Mouse (Mus musculus): ENCODE measurements around the gene Olfr1359. TPM values are rescaled to one million over a fixed set of nuclear protein-coding genes. Genes with fewer than 3 reads are reported as not detected.
"Not testable (repeated sequence)": the region's sequence is repeated elsewhere in the genome, so short reads cannot be mapped to it uniquely, and the experiment has no call there.

The Olfr1359 gene
- polyA plus RNA-seq, 1 experiment from 2014 or later = not detected

GRCm38 (mm10) chr13:21716540-21717391 lies 18.9 kb downstream of the Olfr1359 start:
- Histone ChIP-seq H3K4me3 (peak overlapping the region; percentile 50), H3K9ac (peak overlapping the region; percentile 79)
- not testable (repeated sequence) for ATAC-seq (ENCODE audit: insufficient number of reproducible peaks, insufficient read depth, low FRiP score, low TSS enrichment, low read depth)

GRCm38 (mm10) chr13:21717397-21718357 lies 19.8 kb downstream of the Olfr1359 start, which contains the start of gene Hist1h3h:
TSS of gene Hist1h3h (plus strand) at chr13:21717659.
- H3K4me3 ChIP-seq = peak within 1 kb of the TSS; percentile 50
- peak within 1 kb of the TSS; percentile 96 for H3K27ac ChIP-seq
- not testable (repeated sequence) for H3K9me3 ChIP-seq, H3K27me3 ChIP-seq, H3K36me3 ChIP-seq
- ATAC-seq (ENCODE audit: insufficient number of reproducible peaks, insufficient read depth, low FRiP score, low TSS enrichment, low read depth) = peak; percentile 33; the same call in 1 of the 2 replicates
- H3K9ac ChIP-seq = peak within 1 kb of the TSS; percentile 79
- peak within 1 kb of the TSS; percentile 85 for H3K4me2 ChIP-seq
- H3K4me1 ChIP-seq = peaks cover 37% of the 10 kb centered on the region
- under 1% methylated on average over 29 of the region's 56 CpGs for WGBS

More at GRCm38 (mm10) chr13:21716540-21717391, 18.9 kb downstream of the Olfr1359 start:
- not testable (repeated sequence) for H3K36me3 ChIP-seq, H3K9me3 ChIP-seq, H3K27me3 ChIP-seq
- peak overlapping the region; percentile 85 for H3K4me2 ChIP-seq
- under 1% methylated on average over 13 of the region's 38 CpGs for WGBS
- peaks cover 33% of the 10 kb centered on the region for H3K4me1 ChIP-seq
- peak overlapping the region; percentile 96 for H3K27ac ChIP-seq

- no peaks in the 10 kb centered on the region for H3K27me3 ChIP-seq
- peak overlapping the region; percentile 85 for H3K4me2 ChIP-seq
- 50% methylated on average over 4 of the region's 4 CpGs for WGBS
- H3K9ac ChIP-seq = peak overlapping the region; percentile 79
- H3K4me3 ChIP-seq = peak overlapping the region; percentile 50
- no peaks in the 10 kb centered on the region for H3K9me3 ChIP-seq
- H3K27ac ChIP-seq = peak overlapping the region; percentile 92
- no peaks in the 10 kb centered on the region for H3K36me3 ChIP-seq
- ATAC-seq (ENCODE audit: insufficient number of reproducible peaks, insufficient read depth, low FRiP score, low TSS enrichment, low read depth) = no peak
- peaks cover 38% of the 10 kb centered on the region for H3K4me1 ChIP-seq
Measured at GRCm38 (mm10) chr13:21718381-21719080, 20.6 kb downstream of the Olfr1359 start.

GRCm38 (mm10) chr13:21721107-21721756 lies 23.3 kb downstream of the Olfr1359 start:
- H3K4me2 ChIP-seq = peak overlapping the region; percentile 64
- peaks cover 31% of the 10 kb centered on the region for H3K4me1 ChIP-seq
- not testable (repeated sequence) for H3K9me3 ChIP-seq, H3K36me3 ChIP-seq, H3K27me3 ChIP-seq
- H3K27ac ChIP-seq = peak overlapping the region; percentile 88
- peak overlapping the region; percentile 45 for H3K4me3 ChIP-seq
- WGBS = 1% methylated on average over 21 of the region's 44 CpGs
- H3K9ac ChIP-seq = peak overlapping the region; percentile 73
- 0 out of 2 replicates have a peak, but pooled peaks have one; percentile 0 for ATAC-seq (ENCODE audit: insufficient number of reproducible peaks, insufficient read depth, low FRiP score, low TSS enrichment, low read depth)

GRCm38 (mm10) chr13:21721757-21722372 lies 24.0 kb downstream of the Olfr1359 start, which contains the start of gene Hist1h2bm:
TSS of gene Hist1h2bm (plus strand) at chr13:21722044.
- Histone ChIP-seq H3K4me3 (peak within 1 kb of the TSS; percentile 45), H3K9ac (peak within 1 kb of the TSS; percentile 73), H3K4me2 (peak within 1 kb of the TSS; percentile 64), H3K27ac (peak within 1 kb of the TSS; percentile 92), H3K4me1 (peaks cover 31% of the 10 kb centered on the region)
- WGBS = under 1% methylated on average over 37 of the region's 37 CpGs
- not testable (repeated sequence) for H3K9me3 ChIP-seq, H3K27me3 ChIP-seq, H3K36me3 ChIP-seq
- peak; percentile 96 for ATAC-seq (ENCODE audit: insufficient number of reproducible peaks, insufficient read depth, low FRiP score, low TSS enrichment, low read depth)

- Histone ChIP-seq H3K4me3 (peak overlapping the region; percentile 45), H3K9ac (peak overlapping the region; percentile 72), H3K27me3 (no peaks in the 10 kb centered on the region), H3K4me2 (peak overlapping the region; percentile 64), H3K4me1 (peaks cover 31% of the 10 kb centered on the region), H3K36me3 (no peaks in the 10 kb centered on the region), H3K9me3 (no peaks in the 10 kb centered on the region), H3K27ac (peak overlapping the region; percentile 92)
- ATAC-seq (ENCODE audit: insufficient number of reproducible peaks, insufficient read depth, low FRiP score, low TSS enrichment, low read depth) = no peak
- 2% methylated on average over 11 of the region's 11 CpGs for WGBS
Measured at GRCm38 (mm10) chr13:21722373-21722925, 24.5 kb downstream of the Olfr1359 start.

- no peak for ATAC-seq (ENCODE audit: insufficient number of reproducible peaks, insufficient read depth, low FRiP score, low TSS enrichment, low read depth)
- H3K36me3 ChIP-seq = no peaks in the 10 kb centered on the region
- peak overlapping the region; percentile 92 for H3K27ac ChIP-seq
- H3K4me2 ChIP-seq = peak overlapping the region; percentile 64
- H3K4me1 ChIP-seq = peaks cover 28% of the 10 kb centered on the region
- peak overlapping the region; percentile 45; the same call in 1 of the 2 replicates for H3K4me3 ChIP-seq
- no peaks in the 10 kb centered on the region for H3K27me3 ChIP-seq
- no peak overlapping the region for H3K9ac ChIP-seq
- no peaks in the 10 kb centered on the region for H3K9me3 ChIP-seq
- WGBS = 27% methylated on average over 5 of the region's 5 CpGs
Measured at GRCm38 (mm10) chr13:21722993-21723836, 25.3 kb downstream of the Olfr1359 start.

- ATAC-seq (ENCODE audit: insufficient number of reproducible peaks, insufficient read depth, low FRiP score, low TSS enrichment, low read depth) = no peak
- no peaks in the 10 kb centered on the region for H3K9me3 ChIP-seq
- H3K4me2 ChIP-seq = no peak overlapping the region
- H3K27ac ChIP-seq = no peak overlapping the region
- WGBS = 33% methylated on average over 11 of the region's 11 CpGs
- no peaks in the 10 kb centered on the region for H3K4me1 ChIP-seq
- H3K27me3 ChIP-seq = no peaks in the 10 kb centered on the region
- H3K9ac ChIP-seq = no peak overlapping the region
- no peaks in the 10 kb centered on the region for H3K36me3 ChIP-seq
- no peak overlapping the region for H3K4me3 ChIP-seq
Measured at GRCm38 (mm10) chr13:21727948-21728572, 30.1 kb downstream of the Olfr1359 start.

GRCm38 (mm10) chr13:21729544-21729943 lies 31.6 kb downstream of the Olfr1359 start:
- no peak overlapping the region for H3K27ac ChIP-seq
- no peaks in the 10 kb centered on the region for H3K36me3 ChIP-seq
- H3K9ac ChIP-seq = no peak overlapping the region
- H3K4me2 ChIP-seq = no peak overlapping the region
- H3K27me3 ChIP-seq = no peaks in the 10 kb centered on the region
- H3K9me3 ChIP-seq = no peaks in the 10 kb centered on the region
- no peak overlapping the region for H3K4me3 ChIP-seq
- peaks cover 5% of the 10 kb centered on the region; the same call in 1 of the 2 replicates for H3K4me1 ChIP-seq
- ATAC-seq (ENCODE audit: insufficient number of reproducible peaks, insufficient read depth, low FRiP score, low TSS enrichment, low read depth) = no peak
- WGBS = 39% methylated on average over 1 of the region's 1 CpGs

Data from embryonic facial prominence, embryonic 13.5 days (tissue).